Mouse (Mus musculus): ENCODE measurements around the gene Fbxw4. TPM values are rescaled to one million over a fixed set of nuclear protein-coding genes. Genes with fewer than 3 reads are reported as not detected.
A peak's percentile ranks its signal among the peaks of the same experiment; 100 is the strongest.
"Not testable (repeated sequence)": the region's sequence is repeated elsewhere in the genome, so short reads cannot be mapped to it uniquely, and the experiment has no call there.

Fbxw4 gene
- polyA plus RNA-seq, 1 experiment from 2014 or later: 9.2 TPM

DNA sequence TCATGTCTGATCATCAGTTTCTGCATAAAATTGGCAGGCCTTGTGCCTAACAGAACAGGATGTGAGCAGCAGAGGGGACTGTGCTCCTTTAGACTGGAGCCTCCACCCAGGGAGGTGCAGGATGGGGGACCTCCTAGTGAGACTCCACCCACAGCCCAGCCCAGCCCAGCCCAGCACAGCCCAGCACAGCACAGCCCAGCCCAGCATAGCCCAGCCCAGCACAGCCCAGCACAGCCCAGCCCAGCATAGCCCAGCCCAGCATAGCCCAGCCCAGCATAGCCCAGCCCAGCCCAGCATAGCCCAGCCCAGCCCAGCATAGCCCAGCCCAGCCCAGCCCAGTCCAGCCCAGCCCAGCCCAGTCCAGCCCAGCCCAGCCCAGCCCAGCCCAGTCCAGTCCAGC lies 111.9 kb downstream of the Fbxw4 start:
- H3K4me2 ChIP-seq; H3K9ac ChIP-seq; ATAC-seq (ENCODE audit: low FRiP score, low read depth); H3K9me3 ChIP-seq; H3K4me3 ChIP-seq; H3K27ac ChIP-seq (replicated peaks); H3K36me3 ChIP-seq: not testable (repeated sequence)
- peaks cover 15% of the 10 kb centered on the region for H3K4me1 ChIP-seq (replicated peaks)
- peaks cover 22% of the 10 kb centered on the region for H3K27me3 ChIP-seq

DNA sequence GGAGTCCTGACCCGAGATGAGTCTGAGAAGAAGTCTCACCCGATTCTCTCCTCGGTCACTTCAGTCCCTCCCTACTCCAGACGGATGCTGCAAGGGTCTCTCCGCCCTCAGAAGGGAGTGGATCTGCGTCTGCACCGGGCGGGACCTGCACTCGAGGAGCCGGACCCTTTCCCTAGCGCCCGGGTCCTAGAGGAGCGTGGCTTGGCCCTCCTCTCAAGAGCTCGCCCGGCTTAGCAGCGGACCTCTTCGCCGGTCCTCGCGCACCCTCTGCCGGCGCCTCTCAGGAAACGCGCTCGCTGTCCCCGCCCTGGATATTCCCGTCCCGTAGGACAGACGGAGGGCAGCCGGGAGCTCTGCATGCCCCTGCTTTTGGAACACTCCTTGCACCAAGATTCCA lies 115.2 kb downstream of the Fbxw4 start:
- H3K36me3 ChIP-seq: no peaks in the 10 kb centered on the region
- ATAC-seq (ENCODE audit: low FRiP score, low read depth): peak; percentile 54
- under 1% methylated on average over 30 of the region's 30 CpGs for WGBS
- H3K9ac ChIP-seq: peak overlapping the region; percentile 36
- no peak overlapping the region for H3K27ac ChIP-seq (replicated peaks)
- peak overlapping the region; percentile 32 for H3K4me3 ChIP-seq
- peaks cover 30% of the 10 kb centered on the region for H3K27me3 ChIP-seq
- H3K4me1 ChIP-seq (replicated peaks): peaks cover 40% of the 10 kb centered on the region
- peak overlapping the region; percentile 62 for H3K4me2 ChIP-seq
- H3K9me3 ChIP-seq: no peaks in the 10 kb centered on the region

- H3K9me3 ChIP-seq: no peaks in the 10 kb centered on the region
- H3K4me1 ChIP-seq (replicated peaks): peaks cover 44% of the 10 kb centered on the region
- peaks cover 30% of the 10 kb centered on the region for H3K27me3 ChIP-seq
Observed at GRCm38 (mm10) chr19:45544152-45544924, 115.8 kb downstream of the Fbxw4 start.

DNA sequence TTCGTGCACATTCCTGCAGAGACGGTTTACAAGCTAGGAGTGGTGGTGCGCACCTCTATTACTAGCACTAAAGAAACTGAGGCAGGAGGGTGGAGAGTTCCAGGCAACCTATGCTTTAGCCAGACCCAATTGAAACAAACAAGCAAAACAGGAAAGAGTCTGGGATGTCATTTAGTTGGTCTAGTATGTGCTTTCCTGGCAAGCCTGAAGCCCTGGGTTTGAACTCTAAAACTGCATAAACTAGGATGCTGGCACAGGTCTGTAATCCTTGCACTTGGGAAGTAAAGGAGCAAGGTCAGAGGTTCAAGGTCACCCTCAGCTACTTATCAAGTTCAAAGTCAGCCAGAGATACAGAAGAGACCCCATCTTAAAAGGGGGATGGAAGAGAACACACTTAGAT lies 118.1 kb downstream of the Fbxw4 start:
- Histone ChIP-seq H3K36me3 (no peaks in the 10 kb centered on the region), H3K27me3 (peaks cover 29% of the 10 kb centered on the region), H3K4me2 (peak overlapping the region; percentile 84), H3K9me3 (no peaks in the 10 kb centered on the region), H3K4me3 (peak overlapping the region; percentile 41), H3K27ac (replicated peaks) (peak overlapping the region; percentile 81), H3K4me1 (replicated peaks) (peaks cover 37% of the 10 kb centered on the region), H3K9ac (peak overlapping the region; percentile 50; the same call in 1 of the 2 replicates)
- ATAC-seq (ENCODE audit: low FRiP score, low read depth): no peak
- 10% methylated on average over 3 of the region's 3 CpGs for WGBS

More at GRCm38 (mm10) chr19:45544152-45544924, 115.8 kb downstream of the Fbxw4 start:
- ATAC-seq (ENCODE audit: low FRiP score, low read depth): no peak
- under 1% methylated on average over 19 of the region's 26 CpGs for WGBS
- peak overlapping the region; percentile 36 for H3K9ac ChIP-seq
- H3K36me3 ChIP-seq: no peaks in the 10 kb centered on the region
- H3K4me3 ChIP-seq: peak overlapping the region; percentile 32
- H3K27ac ChIP-seq (replicated peaks): no peak overlapping the region
- H3K4me2 ChIP-seq: peak overlapping the region; percentile 62

DNA sequence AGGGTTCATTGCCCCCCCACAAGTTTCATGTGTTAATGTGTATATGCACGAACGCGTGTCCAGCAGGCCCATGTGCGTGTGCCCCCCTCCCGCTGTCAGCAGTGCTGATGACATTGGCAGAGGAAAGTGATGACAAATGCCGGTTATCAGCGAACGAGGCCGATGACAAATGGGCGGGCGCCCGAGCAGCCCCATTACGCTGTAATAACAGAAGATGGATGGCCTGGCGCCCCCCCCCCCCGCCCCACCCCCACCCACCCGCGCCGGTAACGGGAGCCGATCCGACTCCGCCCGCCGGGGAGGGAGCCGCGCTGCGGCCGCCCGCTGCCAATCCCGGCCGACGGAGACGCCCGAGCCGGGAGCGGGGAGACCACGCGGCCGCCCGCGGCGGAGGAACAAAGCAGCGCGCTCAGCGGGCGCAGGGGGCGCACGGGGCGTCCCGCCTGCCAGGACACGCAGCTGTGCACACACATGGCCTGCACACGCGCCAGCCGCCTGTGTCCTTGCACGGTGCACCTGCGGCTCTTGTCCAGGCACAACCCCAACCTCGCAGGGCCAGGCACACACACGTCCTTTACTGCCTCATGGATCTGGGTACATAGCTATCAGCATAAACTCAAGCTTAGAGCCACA lies 118.6 kb downstream of the Fbxw4 start:
- WGBS: under 1% methylated on average over 23 of the region's 58 CpGs
- H3K4me1 ChIP-seq (replicated peaks): peaks cover 37% of the 10 kb centered on the region

GRCm38 (mm10) chr19:45540657-45541408 lies 119.3 kb downstream of the Fbxw4 start:
- H3K9me3 ChIP-seq: no peaks in the 10 kb centered on the region
- H3K4me2 ChIP-seq: peak overlapping the region; percentile 84
- H3K9ac ChIP-seq: peak overlapping the region; percentile 50
- H3K36me3 ChIP-seq: no peaks in the 10 kb centered on the region
- H3K27ac ChIP-seq (replicated peaks): peak overlapping the region; percentile 81
- peak; percentile 10; the same call in 1 of the 2 replicates for ATAC-seq (ENCODE audit: low FRiP score, low read depth)
- WGBS: 15% methylated on average over 8 of the region's 8 CpGs
- H3K4me3 ChIP-seq: peak overlapping the region; percentile 41
- peaks cover 42% of the 10 kb centered on the region for H3K4me1 ChIP-seq (replicated peaks)
- H3K27me3 ChIP-seq: peaks cover 17% of the 10 kb centered on the region

More for the DNA sequence above, 118.6 kb downstream of the Fbxw4 start:
- peak overlapping the region; percentile 84 for H3K4me2 ChIP-seq
- H3K4me3 ChIP-seq: peak overlapping the region; percentile 41
- H3K27me3 ChIP-seq: peaks cover 24% of the 10 kb centered on the region
- H3K36me3 ChIP-seq: no peaks in the 10 kb centered on the region
- H3K9ac ChIP-seq: peak overlapping the region; percentile 50
- ATAC-seq (ENCODE audit: low FRiP score, low read depth): peak; percentile 43; the same call in 1 of the 2 replicates
- no peaks in the 10 kb centered on the region for H3K9me3 ChIP-seq
- peak overlapping the region; percentile 81 for H3K27ac ChIP-seq (replicated peaks)

DNA sequence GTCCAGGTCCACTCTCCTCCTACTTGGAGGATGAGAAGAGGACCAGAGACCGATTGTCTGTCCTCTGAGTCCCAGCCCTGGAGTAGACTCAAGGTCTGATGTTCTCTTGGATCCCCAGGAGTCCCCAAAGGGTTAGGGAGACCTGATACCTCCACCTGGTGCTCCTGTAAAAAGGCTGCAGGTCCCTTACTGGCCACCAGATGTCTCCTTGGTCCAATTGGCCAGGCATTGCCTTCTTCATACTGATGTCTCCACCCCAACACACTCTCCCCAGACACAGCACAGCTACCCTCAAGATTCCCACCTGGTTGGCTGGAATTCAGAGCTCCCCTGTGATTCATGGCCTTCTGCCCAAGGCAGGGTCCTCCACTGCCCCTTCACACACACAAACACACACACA lies 122.6 kb downstream of the Fbxw4 start:
- no peak overlapping the region for H3K4me3 ChIP-seq
- H3K27me3 ChIP-seq: peaks cover under 1% of the 10 kb centered on the region; the same call in 1 of the 2 replicates
- ATAC-seq (ENCODE audit: low FRiP score, low read depth): no peak
- no peak overlapping the region for H3K9ac ChIP-seq
- H3K4me1 ChIP-seq (replicated peaks): peaks cover 48% of the 10 kb centered on the region
- no peak overlapping the region for H3K4me2 ChIP-seq
- no peaks in the 10 kb centered on the region for H3K36me3 ChIP-seq
- no peaks in the 10 kb centered on the region for H3K9me3 ChIP-seq
- 82% methylated on average over 1 of the region's 1 CpGs for WGBS
- no peak overlapping the region for H3K27ac ChIP-seq (replicated peaks)

- no peak overlapping the region for H3K9ac ChIP-seq
- no peak overlapping the region for H3K4me3 ChIP-seq
- no peak overlapping the region for H3K4me2 ChIP-seq
- peak overlapping the region; percentile 49; the same call in 1 of the 2 replicates for H3K27ac ChIP-seq (replicated peaks)
- no peaks in the 10 kb centered on the region for H3K9me3 ChIP-seq
- H3K36me3 ChIP-seq: no peaks in the 10 kb centered on the region
- 42% methylated on average over 6 of the region's 6 CpGs for WGBS
- H3K27me3 ChIP-seq: no peaks in the 10 kb centered on the region
- ATAC-seq (ENCODE audit: low FRiP score, low read depth): 0 out of 2 replicates have a peak, but pooled peaks have one; percentile 46
- peaks cover 34% of the 10 kb centered on the region for H3K4me1 ChIP-seq (replicated peaks)
Observed at GRCm38 (mm10) chr19:45535929-45536328, 124.2 kb downstream of the Fbxw4 start.

DNA sequence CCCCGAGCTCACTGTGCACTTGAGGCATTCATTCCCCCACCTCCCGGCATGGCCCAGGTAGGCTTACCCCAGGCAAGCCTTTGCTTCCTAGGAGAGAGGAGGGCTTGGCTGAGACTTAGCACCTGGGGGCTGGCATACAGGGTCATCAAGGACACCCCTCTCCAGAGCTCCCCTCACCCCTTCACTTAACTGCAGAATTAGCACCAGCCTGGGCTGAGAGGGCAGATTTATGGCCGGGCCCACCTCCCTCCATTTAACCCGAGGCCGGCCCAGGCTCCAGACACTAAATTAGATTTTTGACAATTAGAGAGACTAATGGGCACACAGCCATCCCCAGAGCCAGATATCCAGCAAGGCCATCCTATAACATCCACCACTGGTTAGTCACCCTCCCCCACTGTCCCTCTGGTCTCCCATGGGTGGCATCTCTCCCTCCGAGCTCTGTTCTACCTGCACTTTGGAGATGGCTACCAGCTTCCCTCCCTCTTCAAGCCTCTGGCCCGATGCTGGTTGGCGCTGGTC lies 124.8 kb downstream of the Fbxw4 start:
- WGBS: 71% methylated on average over 8 of the region's 8 CpGs
- no peak overlapping the region for H3K4me3 ChIP-seq
- H3K9me3 ChIP-seq: no peaks in the 10 kb centered on the region
- peaks cover 28% of the 10 kb centered on the region for H3K4me1 ChIP-seq (replicated peaks)
- ATAC-seq (ENCODE audit: low FRiP score, low read depth): no peak
- no peak overlapping the region for H3K4me2 ChIP-seq
- no peak overlapping the region for H3K9ac ChIP-seq
- no peak overlapping the region for H3K27ac ChIP-seq (replicated peaks)
- H3K36me3 ChIP-seq: no peaks in the 10 kb centered on the region
- no peaks in the 10 kb centered on the region for H3K27me3 ChIP-seq

GRCm38 (mm10) chr19:45533617-45534016 lies 126.5 kb downstream of the Fbxw4 start:
- no peak overlapping the region for H3K9ac ChIP-seq
- peaks cover 20% of the 10 kb centered on the region; the same call in 1 of the 2 replicates for H3K4me1 ChIP-seq (replicated peaks)
- ATAC-seq (ENCODE audit: low FRiP score, low read depth): no peak
- H3K27ac ChIP-seq (replicated peaks): no peak overlapping the region
- no peak overlapping the region for H3K4me3 ChIP-seq
- H3K4me2 ChIP-seq: no peak overlapping the region
- H3K27me3 ChIP-seq: no peaks in the 10 kb centered on the region
- peaks cover 6% of the 10 kb centered on the region for H3K36me3 ChIP-seq
- no peaks in the 10 kb centered on the region for H3K9me3 ChIP-seq
- 64% methylated on average over 7 of the region's 7 CpGs for WGBS

DNA sequence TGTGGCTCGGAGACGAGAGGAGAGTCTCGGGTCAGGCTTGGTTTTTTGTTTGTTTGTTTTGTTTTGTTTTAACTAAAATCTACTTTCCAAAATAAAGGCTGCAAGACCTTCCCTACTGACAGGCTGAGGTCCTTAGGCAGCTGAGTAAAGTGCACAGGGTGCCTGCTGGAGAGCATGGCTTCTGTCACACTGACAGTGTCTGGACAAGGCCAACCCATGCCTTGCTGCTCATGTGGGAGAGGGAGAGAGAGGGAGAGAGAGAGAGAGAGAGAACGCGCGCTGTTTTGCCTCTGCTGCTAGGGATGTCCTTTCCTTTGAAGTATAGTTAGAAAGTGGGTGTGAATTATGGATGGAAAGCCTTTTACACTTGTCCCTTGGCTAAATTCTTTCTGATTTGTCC lies 128.6 kb downstream of the Fbxw4 start:
- no peak for ATAC-seq (ENCODE audit: low FRiP score, low read depth)
- Histone ChIP-seq H3K36me3 (peaks cover 26% of the 10 kb centered on the region), H3K9ac (no peak overlapping the region), H3K9me3 (no peaks in the 10 kb centered on the region), H3K4me3 (no peak overlapping the region), H3K4me1 (replicated peaks) (peaks cover 20% of the 10 kb centered on the region; the same call in 1 of the 2 replicates), H3K27ac (replicated peaks) (no peak overlapping the region), H3K27me3 (no peaks in the 10 kb centered on the region), H3K4me2 (no peak overlapping the region)
- WGBS: 76% methylated on average over 6 of the region's 6 CpGs
